Mouse (Mus musculus): ENCODE data around the gene Hoxa6.

DNA sequence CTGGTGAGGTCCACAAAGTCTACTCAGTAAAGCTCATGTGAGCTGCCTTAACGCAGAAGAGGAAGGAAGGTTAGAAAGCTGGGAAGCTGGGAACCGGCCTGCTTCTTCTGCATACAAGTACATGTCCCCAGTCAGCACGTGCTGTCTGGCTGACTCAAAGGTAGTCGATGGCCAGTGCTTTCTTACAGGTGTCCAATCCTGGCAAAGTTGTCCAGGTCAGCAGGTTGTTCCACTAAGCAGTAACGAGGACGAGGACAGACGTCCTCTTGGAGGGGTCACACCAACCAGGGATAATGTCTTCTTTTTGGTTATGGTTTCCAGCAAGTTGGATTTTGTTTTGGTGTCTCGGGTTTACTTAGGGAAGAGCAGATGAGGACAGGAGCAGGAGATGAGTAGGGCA, 18.6 kb downstream of the Hoxa6 start:
- TF ChIP-seq POLR2A (IDR thresholded peaks at IDR 0.05; ENCODE audit: low read depth, low read length) (no peak), CTCF (IDR thresholded peaks at IDR 0.05; ENCODE audit: extremely low read depth, insufficient read length, insufficient replicate concordance, low read depth, low read length) (no peak)
